Mouse (Mus musculus) frontal cortex, postnatal 36 days (tissue): ENCODE results near the gene Rtkn2.
"Not testable (repeated sequence)": the region's sequence is repeated elsewhere in the genome, so short reads cannot be mapped to it uniquely, and the experiment has no call there.

ENCODE experiments used
- DNase-seq, 2 experiments: peaks; one replicate each; pipeline ENCODE4 v3.0.0; 2022; ENCODE audit warnings: low spot score in 2 of 2

Rtkn2 gene

DNA sequence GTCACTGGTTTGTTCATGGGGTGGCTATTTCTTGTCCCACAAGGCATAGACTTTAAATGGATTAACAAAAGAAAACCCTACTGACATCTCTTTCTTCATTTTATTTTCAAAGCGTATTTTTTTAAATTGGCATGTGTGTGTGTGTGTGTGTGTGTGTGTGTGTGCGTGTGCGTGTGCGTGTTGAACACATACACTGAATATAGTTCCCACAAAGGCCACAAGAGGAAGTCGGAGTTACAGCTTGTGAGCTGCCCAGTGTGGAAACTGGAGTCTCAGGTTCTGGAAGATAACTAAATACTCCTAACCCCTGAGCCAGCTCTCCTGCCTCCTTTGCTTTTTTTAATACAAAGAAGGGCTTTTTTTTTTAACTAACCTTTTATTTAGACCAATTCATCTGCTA, 95.8 kb downstream of the Rtkn2 start:
- no peak for DNase-seq

DNA sequence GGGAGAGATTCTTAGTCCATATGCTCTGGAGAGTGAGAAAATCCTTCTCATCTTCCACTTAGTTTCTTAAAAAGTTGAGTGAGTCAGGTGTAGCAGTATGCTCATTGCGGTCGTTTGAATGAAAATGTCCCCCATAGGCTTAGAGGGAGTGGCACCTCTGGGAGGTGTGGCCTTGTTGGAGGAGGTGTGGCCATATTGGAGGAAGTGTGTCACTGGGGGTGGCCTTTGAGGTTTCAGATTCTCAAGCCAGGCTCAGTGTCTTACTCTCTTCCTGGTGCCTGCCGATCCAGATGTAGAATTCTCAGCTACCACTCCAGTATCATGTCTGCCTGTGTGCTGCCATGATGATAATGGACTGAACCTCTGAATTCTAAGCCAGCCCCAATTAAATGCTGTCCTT, 99.3 kb downstream of the Rtkn2 start:
- DNase-seq, result no peak

- DNase-seq, result no peak
These were observed 100.7 kb downstream of the Rtkn2 start for GRCm38 (mm10) chr10:68079910-68080670.

DNA sequence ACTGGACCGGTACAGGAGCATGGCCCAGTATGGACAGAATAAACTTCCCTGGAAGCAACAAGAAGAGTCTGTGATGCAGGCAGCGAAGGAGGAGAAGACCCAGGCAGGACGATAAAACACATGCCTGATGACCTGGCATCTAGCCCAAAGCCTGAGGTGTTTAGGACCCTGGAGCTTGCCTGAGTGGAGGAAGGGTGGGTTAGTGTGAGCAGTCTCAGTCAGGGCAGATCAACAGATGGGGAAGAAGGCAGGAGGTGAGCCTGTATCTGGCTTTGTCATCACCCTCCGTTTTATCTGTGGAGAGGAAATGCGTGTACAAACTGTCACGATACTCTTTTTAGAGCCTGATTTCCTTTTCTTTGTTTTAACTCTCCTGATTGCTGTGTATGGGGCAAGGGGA, 102.3 kb downstream of the Rtkn2 start:
- no peak for DNase-seq

- DNase-seq, result no peak
These were observed 106.2 kb downstream of the Rtkn2 start for GRCm38 (mm10) chr10:68085574-68085973.

GRCm38 (mm10) chr10:68086973-68087372, 107.6 kb downstream of the Rtkn2 start:
- no peak for DNase-seq

DNA sequence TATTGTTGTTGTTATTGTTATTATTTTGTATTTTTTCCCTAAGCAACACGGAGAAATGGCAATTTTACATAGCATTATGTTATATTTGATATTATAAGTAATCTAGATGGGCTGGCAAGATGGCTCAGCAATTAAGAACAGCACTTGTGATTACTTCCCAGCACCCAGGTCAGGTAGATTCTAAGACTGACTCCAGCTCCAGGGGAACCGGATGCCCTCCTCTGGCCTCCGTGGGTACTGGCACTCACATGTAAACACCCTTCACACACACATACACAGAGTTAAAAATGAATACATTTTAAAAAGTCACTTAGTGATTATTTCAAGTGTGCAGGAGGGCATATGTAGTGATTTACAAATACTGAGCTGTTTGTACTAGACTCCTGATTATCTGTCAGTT, 108.4 kb downstream of the Rtkn2 start:
- no peak for DNase-seq

DNA sequence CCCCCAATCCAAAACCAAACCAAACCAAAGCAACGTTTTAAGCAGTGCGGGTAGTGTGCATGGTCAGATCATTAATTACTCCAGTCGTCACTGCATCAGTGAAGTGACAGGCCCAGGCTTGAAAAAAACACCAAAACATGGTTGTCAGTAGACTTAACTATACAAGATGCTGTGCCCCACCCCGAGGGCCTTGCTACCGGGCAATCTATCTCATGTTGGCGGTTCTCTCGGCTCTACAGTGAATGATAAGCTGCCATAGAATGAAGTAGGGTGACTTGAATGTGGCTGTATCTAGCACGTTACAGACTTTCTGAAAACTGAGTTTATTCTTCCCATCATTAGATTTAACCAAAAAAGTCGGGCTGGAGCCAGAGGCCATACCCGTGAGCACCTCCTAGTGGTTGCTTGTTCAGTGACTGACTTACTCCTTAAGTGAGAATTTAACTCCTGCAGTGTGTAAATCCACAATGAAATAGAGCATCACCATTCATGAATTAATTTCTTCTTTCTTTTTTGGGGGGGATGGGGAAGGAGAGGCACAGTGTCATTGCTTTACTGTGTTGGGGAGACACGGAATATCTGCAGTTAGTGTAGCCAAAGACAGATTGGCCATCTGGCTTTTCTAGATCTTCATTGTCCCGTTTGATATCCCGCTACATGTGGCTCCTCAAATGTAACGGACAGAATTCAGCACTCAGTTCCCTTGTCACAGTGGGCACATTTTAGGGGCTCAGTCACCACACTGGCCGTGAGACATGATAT, 110.2 kb downstream of the Rtkn2 start:
- DNase-seq, result no peak

- DNase-seq, result no peak
These were observed 110.8 kb downstream of the Rtkn2 start for GRCm38 (mm10) chr10:68090197-68090535.

DNA sequence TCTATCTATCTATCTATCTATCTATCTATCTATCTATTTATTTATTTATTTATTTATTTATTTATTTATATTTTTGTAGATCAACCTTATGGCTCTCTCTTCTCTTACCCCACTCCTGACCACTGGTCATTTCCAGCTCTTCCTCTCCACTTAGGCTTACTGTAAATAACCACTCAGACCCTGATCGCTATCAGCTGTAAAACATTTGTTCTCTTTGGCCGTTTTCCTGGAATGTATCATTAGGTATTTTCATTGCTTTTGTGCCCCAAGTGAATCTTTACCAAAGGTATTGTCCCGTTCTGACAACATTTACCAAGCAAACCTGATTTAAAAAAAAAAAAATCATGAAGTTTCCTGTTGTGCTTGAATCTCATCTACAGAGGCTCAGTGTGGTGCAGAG, 111.2 kb downstream of the Rtkn2 start:
- DNase-seq, result no peak

DNA sequence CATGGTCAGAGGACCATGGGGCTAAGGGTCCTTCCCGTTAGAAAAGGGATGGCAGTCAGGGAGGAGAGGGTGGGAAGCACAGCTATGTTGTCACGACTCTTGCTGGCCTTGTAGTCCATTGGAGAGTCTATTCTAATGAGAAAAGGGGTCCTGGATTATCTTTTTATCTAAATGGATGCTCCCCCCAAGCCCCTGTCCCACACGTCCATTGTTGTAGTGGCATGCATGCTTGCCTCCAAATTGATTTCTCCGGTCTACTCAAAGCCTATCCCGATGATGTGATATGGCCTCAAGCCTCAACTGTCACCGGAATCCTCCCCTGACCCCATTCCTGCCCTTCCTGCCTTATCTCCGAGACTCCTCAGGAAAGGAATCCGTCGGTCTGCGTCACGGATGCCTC, 111.6 kb downstream of the Rtkn2 start:
- DNase-seq, result no peak

DNA sequence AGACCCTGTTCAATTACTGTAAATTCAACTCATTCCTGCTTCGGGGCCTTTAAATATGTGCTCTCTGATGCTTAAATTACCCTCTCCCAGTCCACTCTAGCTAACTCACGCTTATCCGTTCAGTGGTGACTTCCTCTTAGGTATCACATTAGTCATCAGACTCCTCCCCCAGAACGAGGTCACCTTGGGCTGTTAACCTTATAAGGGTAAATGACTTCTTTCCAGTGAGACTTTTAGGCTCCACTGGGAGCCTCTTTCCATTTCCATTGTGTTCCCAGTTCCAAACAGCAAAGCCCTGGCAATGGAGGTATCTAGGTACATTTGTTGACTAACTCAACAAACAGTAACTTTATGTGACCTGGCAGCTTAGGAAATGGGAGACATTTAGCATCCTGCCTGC, 112.5 kb downstream of the Rtkn2 start:
- DNase-seq, result no peak

GRCm38 (mm10) chr10:68093496-68093895, 114.1 kb downstream of the Rtkn2 start:
- no peak for DNase-seq

GRCm38 (mm10) chr10:68095136-68095535, 115.8 kb downstream of the Rtkn2 start:
- DNase-seq, result no peak

DNA sequence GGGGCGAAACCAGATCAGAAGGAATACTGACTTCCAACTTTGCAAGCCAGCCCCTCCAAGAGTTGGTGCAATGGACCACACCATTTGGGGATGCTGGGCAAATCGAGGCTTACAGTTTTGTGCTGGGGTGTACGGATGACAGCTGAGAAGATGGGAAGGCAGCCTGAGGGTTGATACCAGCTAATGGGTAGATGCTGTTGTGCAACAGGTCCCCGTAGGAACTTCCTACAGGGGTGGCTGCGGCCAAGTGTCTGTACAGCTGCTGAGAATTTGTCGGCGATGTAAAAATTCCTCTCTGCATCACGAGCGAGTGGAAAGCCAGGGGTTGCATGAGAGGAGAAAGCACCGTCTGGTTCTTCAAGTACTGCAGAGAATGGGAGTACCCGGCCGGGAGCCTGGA, 117.0 kb downstream of the Rtkn2 start:
- no peak for DNase-seq

GRCm38 (mm10) chr10:68097821-68098675, 118.7 kb downstream of the Rtkn2 start:
- DNase-seq, result no peak

DNA sequence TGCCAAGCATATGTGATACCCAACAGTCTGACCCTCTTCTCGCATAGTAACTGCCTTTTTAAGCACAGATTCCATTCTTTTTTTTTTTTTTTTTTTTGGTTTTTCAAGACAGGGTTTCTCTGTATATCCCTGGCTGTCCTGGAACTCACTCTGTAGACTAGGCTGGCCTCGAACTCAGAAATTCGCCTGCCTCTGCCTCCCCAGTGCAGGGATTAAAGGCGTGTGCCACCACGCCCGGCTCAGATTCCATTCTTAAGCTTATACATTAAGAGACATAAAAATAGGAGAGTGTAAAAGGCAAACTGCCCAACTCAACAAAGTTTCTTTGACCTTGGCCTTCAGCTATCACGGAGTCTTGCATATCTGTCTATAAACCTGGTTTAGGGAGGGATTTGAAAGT, 120.4 kb downstream of the Rtkn2 start:
- DNase-seq, result not testable (repeated sequence)

GRCm38 (mm10) chr10:68100506-68100905, 121.1 kb downstream of the Rtkn2 start:
- no peak for DNase-seq

DNA sequence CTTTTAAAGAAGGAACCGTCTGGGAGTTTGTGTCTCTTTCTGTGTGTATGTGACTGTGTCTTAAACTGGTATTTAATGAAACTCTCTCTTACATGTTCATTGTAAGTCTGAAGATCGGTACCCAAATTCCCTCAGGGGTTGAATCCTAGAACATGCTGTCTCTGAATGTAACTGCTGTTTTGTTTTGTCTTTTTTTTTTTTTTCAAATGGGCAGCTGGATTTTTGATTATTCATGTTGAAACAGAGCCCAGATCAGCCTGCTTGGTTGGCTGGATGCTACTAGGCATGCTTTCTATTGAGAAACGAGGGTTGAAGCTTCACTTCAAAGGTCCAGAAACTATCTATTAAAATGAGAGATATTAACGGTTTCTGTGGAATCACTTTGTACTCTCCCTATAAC, 121.9 kb downstream of the Rtkn2 start:
- no peak for DNase-seq

GRCm38 (mm10) chr10:68102566-68102965, 123.2 kb downstream of the Rtkn2 start:
- DNase-seq, result no peak

DNA sequence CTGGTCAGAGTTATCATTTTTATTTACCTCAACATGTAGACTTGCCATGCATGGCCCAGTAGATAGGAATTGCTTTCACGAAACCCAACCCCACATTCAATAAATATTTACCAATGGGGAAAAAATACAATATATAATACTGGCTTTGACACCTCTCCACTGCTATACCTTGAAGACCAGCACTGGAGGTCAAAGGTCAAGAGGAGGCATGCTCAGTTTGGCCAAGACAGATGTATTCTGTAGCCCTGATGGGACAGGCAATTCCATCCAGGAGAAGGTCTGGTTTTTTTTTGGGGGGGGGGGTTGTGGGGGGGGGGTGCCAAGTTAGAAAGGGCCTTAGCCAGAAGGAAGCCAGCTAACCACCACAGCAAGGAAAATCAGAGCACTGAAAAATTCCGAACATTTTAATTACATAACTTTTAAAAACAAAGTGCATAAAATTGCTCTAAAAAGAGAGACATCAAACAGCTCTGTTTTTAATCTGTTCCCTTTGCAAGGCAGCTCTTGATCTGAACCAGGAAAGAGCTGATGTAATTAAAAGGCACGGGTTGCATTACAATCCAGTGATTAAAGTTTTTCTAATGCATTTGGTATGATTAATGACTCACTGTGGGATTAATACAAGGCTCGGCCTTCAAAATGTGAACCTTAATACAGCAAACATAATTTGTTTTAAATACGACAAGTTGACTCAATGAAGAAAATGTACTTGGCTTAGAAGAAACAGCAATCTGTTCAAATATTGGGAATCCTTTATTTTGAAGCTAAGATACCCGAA, 123.9 kb downstream of the Rtkn2 start:
- no peak for DNase-seq

- DNase-seq, result peak in 1 of 2 experiments; percentile 33
These were observed 124.6 kb downstream of the Rtkn2 start for GRCm38 (mm10) chr10:68103988-68104387.
